Mouse (Mus musculus) right cerebral cortex, postnatal 25 days (tissue): ENCODE measurements around the gene Avpr1a.

Experiments
- DNase-seq: peaks from one replicate; pipeline ENCODE4 v3.0.0; 2022

The Avpr1a gene

DNA sequence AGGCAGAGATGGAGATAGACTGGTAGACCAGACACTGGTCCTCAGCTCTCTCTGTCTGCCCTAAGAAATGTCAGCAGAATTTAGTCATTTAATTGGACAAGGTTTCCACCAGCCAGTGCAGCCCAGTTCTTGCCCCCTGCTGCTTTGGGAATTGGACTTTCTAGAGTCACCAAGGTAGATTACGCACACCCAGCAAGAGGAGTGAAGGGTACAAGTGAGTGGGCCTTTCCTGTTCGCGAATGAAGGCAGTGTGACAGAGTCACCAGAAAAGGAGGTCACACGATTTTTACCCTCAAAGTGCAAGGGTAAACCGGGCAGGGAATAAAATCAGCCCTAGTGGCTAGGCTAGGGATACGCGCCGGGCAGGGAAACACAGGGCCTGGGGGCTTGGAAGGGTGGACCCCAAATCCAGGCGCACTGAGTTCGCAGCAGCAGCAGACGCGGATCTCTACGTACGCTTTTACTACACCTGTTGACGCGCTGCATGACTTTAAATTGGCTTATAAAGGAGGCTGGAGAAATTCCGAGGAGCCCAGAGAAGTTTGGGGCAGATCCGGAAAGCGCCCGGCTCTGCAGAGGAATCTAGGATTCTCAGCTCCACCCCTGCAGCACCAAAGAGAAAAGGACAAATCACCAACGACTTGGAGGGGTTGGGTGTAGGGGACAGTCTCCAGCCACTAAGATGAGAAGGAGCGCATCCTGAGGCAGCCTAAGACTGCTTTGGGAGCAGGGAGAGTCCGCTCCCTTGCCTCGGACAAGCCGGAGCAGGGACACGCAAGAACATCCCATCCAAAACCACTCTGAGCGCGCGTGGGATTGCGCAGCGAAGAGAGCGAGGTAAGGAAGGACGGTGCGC is at the start of gene Avpr1a:
Gene Avpr1a, plus strand, starts transcription at position 639 of the 856 bp plus-strand sequence.
- no peak for DNase-seq

DNA sequence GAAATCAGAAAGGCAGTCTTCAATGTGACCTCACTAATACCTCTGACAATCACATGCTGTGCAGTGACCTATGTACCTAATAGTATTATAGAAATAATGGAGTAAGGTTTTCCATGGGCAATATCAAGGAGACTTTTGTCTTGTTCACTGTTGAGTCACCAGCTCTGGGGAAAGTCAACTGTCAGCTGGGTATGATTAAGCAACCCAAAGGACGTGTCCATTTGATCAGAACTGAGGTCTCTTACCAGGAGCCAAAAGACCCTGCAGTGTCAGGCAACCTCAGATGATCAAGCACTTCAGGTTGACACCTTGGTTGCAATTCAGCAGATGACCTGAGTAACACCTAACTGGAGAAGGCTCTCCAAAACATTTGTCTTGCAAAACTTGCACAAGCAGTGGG is 46.0 kb upstream of the Avpr1a start:
- no peak for DNase-seq

DNA sequence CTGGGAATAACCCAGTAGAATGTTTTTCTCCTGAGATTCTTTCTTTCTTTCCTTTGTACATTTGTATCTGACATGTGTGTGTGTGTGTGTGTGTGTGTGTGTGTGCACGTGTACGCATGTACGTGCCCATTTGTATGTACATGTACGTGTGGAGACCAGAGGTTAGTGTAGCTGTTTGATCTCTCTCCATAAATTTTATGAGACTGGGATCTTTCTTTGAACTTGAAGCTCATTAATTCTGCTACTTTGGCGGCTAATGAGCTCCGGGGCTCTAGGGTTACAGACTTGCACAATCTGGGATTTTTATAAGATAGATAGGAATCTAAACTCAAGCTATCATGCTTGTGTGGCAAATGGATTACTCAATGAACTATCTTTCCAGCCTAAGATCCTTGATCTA is 42.0 kb upstream of the Avpr1a start:
- DNase-seq: no peak

DNA sequence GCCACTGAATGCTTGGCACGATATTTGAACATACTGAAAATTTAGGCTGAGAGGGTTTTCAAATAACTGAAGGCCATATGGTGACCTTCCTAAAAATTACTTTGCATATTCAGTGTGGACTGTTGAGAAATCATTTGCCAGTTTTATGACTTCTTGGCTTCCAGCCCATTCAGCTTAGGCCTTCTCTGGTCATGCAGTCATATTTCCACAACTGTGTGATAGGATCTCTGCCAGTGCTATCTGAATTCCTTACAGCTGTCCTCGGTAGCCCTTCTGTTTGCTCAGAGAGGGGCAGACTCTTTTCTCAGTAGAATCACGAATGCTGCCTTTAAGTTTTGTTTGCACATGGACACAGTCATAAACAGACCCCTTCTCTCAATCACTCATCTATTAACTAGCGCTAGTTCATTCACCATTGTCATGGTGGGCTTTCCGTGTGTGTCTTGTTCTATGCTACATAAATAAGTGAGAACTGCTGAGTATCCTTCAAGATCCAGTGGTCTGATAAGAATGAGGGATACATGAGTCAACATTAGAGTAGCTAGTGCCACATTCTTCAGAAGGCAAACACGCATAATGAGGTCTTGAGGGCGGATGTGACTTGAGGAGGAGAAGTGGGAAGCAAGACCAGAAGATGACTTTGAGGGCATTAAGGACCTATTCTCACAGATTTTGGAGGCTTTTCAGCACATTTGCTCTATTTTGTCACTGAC is 39.4 kb upstream of the Avpr1a start:
- no peak for DNase-seq

DNA sequence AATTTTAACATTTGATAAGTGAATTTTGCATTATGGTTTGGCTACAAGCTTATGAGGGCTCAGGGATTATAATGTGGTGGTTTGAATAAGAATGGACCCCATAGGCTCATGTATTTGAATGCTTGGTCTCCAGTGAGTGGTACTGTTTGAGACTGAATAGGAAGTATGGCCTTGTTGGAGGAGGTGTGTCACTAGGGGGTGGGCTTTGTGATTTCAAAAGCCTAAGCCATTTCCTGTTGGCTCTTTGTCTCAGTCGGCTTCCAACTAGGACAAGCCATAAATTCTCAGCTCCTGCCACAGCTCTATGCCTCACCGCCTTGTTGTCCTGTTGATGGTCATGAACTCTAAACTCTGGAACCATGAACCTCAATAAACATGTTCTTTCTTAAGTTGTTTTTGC is 37.5 kb upstream of the Avpr1a start:
- no peak for DNase-seq

- DNase-seq: no peak
Observed at GRCm38 (mm10) chr10:122432690-122433089, 15.6 kb upstream of the Avpr1a start.

DNA sequence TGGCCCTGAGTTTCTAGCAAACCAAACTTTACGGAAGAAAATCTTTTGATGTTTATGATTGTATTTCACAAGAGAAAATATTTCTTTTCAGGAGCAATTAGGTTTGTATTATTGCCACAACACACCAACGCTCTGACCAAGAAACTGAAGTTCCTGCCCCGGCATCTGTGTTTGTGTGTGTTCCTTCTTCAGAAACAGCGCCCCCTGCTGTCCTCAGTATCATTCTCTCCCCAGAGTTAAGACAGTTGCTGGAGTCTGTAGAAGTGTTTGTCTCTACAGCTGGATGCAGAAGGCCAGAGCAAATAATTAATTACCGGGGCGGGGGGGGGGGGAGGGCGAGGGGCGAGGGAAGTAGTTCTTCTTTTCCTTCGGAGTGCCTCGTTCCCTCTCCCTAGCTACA is 1.0 kb upstream of the Avpr1a start:
- DNase-seq: peak; percentile 31

GRCm38 (mm10) chr10:122448717-122449611 is 665 bp downstream of the Avpr1a start:
- peak; percentile 21 for DNase-seq

GRCm38 (mm10) chr10:122449856-122450255 is 1.6 kb downstream of the Avpr1a start:
- no peak for DNase-seq

DNA sequence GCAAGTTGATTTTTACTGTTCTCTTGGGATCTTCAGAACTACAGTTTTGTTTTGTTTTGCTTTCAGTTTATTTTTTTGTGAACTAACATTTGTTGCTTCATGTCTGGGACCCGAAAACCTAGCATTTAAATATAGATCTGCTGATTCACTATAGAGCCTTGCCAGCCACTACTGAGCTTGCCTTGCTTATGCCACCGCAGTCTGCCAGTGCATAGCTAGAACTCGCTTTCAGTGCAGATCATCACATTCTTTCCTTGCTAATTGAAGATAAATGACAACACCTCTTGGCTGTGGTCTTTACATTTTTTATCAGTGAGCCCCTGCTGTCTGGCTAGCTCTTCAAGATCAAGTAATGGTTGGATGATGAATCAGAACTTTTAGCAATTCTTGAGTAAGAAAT is 5.2 kb downstream of the Avpr1a start:
- no peak for DNase-seq

DNA sequence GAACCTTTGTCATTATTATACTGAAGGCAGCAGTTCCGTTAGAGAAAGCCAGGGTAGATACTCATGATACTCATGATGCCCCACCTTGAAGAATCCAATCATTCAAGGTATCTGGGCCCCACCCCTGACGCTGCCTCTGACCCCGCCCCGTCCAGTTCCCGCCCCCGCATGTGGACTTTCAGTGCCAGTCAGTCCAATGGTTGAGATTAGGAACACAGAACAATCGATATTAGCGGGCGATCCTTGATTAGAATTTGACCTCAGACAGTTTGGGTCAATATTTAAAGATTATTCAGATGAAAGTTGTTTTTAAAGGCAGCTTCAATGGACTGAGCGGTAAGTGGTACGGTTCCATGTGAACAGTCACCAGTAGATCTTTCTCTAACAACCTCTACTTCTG is 7.5 kb downstream of the Avpr1a start:
- DNase-seq: no peak

GRCm38 (mm10) chr10:122476846-122477245 is 28.5 kb downstream of the Avpr1a start:
- no peak for DNase-seq

DNA sequence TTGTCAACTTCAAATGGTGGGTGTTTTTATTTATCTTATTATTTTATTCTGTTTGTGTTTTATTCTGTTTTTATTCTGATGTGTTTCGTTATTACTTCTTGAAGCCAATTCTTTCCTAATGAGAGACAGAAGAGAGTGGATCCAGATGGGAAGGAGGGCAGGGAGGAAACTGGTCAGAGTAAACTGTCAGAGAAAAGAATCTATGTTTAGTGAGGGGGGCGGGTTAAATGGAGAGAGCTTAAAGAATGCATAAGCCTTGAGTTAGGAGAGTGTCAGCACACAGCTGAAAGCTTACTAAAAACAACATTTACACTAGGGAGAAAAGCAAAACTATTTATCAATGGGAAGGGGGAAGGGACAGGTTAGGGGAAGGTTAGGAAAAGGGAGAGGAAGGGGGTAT is 50.3 kb downstream of the Avpr1a start:
- no peak for DNase-seq

GRCm38 (mm10) chr10:122499306-122499705 is 51.0 kb downstream of the Avpr1a start:
- DNase-seq: no peak
